Mouse (Mus musculus) cortical plate, adult 2 months (tissue): Measurements from ENCODE around the gene Ccdc43.

Experiments
- CTCF ChIP-seq: fragments of 200-500 bp; IDR thresholded peaks from 2 replicates; pipeline ENCODE4 v1.5.1; 2011; ENCODE audit warnings: mild to moderate bottlenecking, control low read depth, low read length; ENCODE audit not compliant: insufficient read depth; ENCODE audit errors: extremely low read depth
- POLR2A ChIP-seq: fragments of 200-500 bp; IDR thresholded peaks from 2 replicates; pipeline ENCODE4 v1.6.1; 2011; ENCODE audit warnings: mild to moderate bottlenecking, low read length, control low read depth; ENCODE audit not compliant: insufficient read depth; ENCODE audit errors: extremely low read depth

GRCm38 (mm10) chr11:102698018-102698476 lies 465 bp upstream of the Ccdc43 start:
- TF ChIP-seq CTCF (no peak), POLR2A (no peak)
